Mouse (Mus musculus) myocyte (in vitro differentiated cells): ENCODE measurements around the gene Cdc42bpb. TPM values are rescaled to one million over a fixed set of nuclear protein-coding genes. Genes with fewer than 3 reads are reported as not detected.
A peak's percentile ranks its signal among the peaks of the same experiment; 100 is the strongest.

Source experiments
- H3K27me3 ChIP-seq: one replicate; pipeline ENCODE4 v1.6.1; 2011; ENCODE audit not compliant: control insufficient read depth, insufficient read depth, insufficient read length
- H3K36me3 ChIP-seq: one replicate; pipeline ENCODE4 v1.6.1; 2011; ENCODE audit not compliant: control insufficient read depth, insufficient read depth
- H3K4me2 ChIP-seq: one replicate; pipeline ENCODE4 v1.6.1; 2011; ENCODE audit warnings: low read depth, control low read depth
- H3K4me3 ChIP-seq: one replicate; pipeline ENCODE4 v1.5.1; 2011; ENCODE audit warnings: mild to moderate bottlenecking, control low read depth, moderate library complexity
- H3K79me2 ChIP-seq: one replicate; pipeline ENCODE4 v1.6.1; 2011; ENCODE audit not compliant: control insufficient read depth, insufficient read depth
- H3ac ChIP-seq: one replicate; pipeline ENCODE4 v1.6.1; 2011; ENCODE audit not compliant: control insufficient read depth, insufficient read length
- CEBPB ChIP-seq: IDR thresholded peaks from 2 replicates; pipeline ENCODE4 v1.6.1; 2011; ENCODE audit warnings: mild to moderate bottlenecking, moderate library complexity; ENCODE audit not compliant: poor library complexity, insufficient read depth, severe bottlenecking
- E2F4 ChIP-seq: IDR thresholded peaks from one replicate; pipeline ENCODE4 v1.6.1; 2011; ENCODE audit warnings: mild to moderate bottlenecking, control low read depth, moderate library complexity; ENCODE audit not compliant: insufficient read depth
- MAX ChIP-seq: IDR thresholded peaks from one replicate; pipeline ENCODE4 v1.6.1; 2011; ENCODE audit warnings: low read depth, mild to moderate bottlenecking, control low read depth
- MYOD1 ChIP-seq, 3 experiments: IDR thresholded peaks; one replicate each; pipeline ENCODE4 v1.6.1; 2011; ENCODE audit warnings: control low read depth in 2 of 3, low read depth in 2 of 3, mild to moderate bottlenecking in 2 of 3, moderate library complexity in 1 of 3; ENCODE audit not compliant: insufficient read length in 2 of 3, control insufficient read depth in 1 of 3
- MYOG ChIP-seq, 3 experiments: IDR thresholded peaks; one replicate each; pipeline ENCODE4 v1.6.1; 2011; ENCODE audit warnings: control low read depth in 2 of 3, low read depth in 2 of 3, mild to moderate bottlenecking in 2 of 3; ENCODE audit not compliant: insufficient read length in 2 of 3, control insufficient read depth in 1 of 3, insufficient read depth in 1 of 3
- POLR2A ChIP-seq: IDR thresholded peaks from one replicate; pipeline ENCODE4 v1.6.1; 2011; ENCODE audit warnings: low read depth, mild to moderate bottlenecking, control low read depth, moderate library complexity; ENCODE audit not compliant: insufficient read length
- POLR2AphosphoS2 ChIP-seq: IDR thresholded peaks from one replicate; pipeline ENCODE4 v1.6.1; 2011; ENCODE audit warnings: low read depth, control low read depth; ENCODE audit not compliant: insufficient read length
- REST ChIP-seq: IDR thresholded peaks from one replicate; pipeline ENCODE4 v1.6.1; 2011; ENCODE audit warnings: mild to moderate bottlenecking, control low read depth, moderate library complexity; ENCODE audit not compliant: insufficient read depth, insufficient read length
- SRF ChIP-seq: IDR thresholded peaks from one replicate; pipeline ENCODE4 v1.6.1; 2011; ENCODE audit warnings: low read depth; ENCODE audit not compliant: control insufficient read depth, insufficient read length
- TCF12 ChIP-seq: IDR thresholded peaks from one replicate; pipeline ENCODE4 v1.6.1; 2011; ENCODE audit warnings: mild to moderate bottlenecking, control low read depth; ENCODE audit not compliant: poor library complexity, insufficient read depth, severe bottlenecking
- TCF3 ChIP-seq: IDR thresholded peaks from one replicate; pipeline ENCODE4 v1.6.1; 2011; ENCODE audit warnings: low read depth, control low read depth; ENCODE audit not compliant: insufficient read length
- USF1 ChIP-seq: IDR thresholded peaks from one replicate; pipeline ENCODE4 v1.6.1; 2011; ENCODE audit warnings: low read depth, mild to moderate bottlenecking, control low read depth, moderate library complexity
- polyA plus RNA-seq: library from polyadenylated mRNA; unstranded; fragments of >200 nt; fragmentation: generic; extraction: Trizol; gene quantifications from one replicate; pipeline ENCODE4 v1.2.1, GENCODE M21; 2012; ENCODE audit warnings: missing spikeins

The Cdc42bpb gene
- polyA plus RNA-seq, 1 experiment = 43.2 TPM

DNA sequence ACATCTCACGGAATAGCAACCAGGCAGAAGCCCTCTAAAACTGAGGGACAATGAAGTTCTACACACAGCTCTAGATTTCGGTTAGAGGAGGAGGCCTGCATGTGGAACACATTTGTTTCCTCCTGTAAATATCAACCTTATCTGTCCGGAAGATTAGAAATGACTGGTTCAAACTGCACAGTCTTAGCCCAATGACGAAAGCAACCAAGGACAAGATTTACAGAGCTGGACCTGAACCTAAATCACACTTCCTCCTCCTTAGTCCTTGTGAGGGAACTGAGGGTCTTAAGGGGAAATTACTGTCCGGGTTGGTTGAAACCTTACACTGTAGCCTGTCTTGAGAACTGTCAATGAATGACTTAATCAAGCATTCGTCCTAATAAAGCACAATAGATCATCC, 1.5 kb downstream of the Cdc42bpb start:
- H3K79me2 ChIP-seq = peaks cover 57% of the 10 kb centered on the region

DNA sequence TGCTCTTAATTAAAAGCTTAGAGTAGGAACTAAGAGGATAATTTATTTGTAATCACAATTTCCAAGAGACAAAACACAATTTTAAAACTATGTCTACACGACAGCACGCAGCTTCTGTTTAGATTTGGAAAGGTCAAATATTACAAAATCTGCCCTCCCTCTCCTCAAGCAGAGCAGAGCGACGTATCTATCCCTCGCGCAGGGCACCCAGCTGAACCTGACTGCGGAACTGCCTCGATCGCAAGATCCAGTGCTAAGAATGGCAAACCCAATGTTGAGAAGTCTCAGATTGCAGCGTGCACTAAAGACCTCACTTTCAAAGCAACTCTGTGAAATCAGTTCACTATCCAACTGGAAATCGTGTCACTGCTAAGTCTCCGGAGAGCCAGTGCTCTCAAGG, 2.0 kb downstream of the Cdc42bpb start:
- no peak overlapping the region for H3ac ChIP-seq
- TF ChIP-seq CEBPB (no peak), MYOD1 (IDR thresholded peaks at IDR 0.05; ENCODE audit: control insufficient read depth in 1 of 3, insufficient read length in 2 of 3, low read depth in 2 of 3) (no peak), MAX (no peak), REST (no peak), POLR2A (no peak), TCF12 (no peak), POLR2AphosphoS2 (no peak), TCF3 (no peak), MYOG (IDR thresholded peaks at IDR 0.05; ENCODE audit: control insufficient read depth in 1 of 3, insufficient read depth in 1 of 3, insufficient read length in 2 of 3, low read depth in 2 of 3) (no peak), E2F4 (no peak), USF1 (no peak), SRF (no peak)

More for the DNA sequence above, 1.5 kb downstream of the Cdc42bpb start:
- H3K4me2 ChIP-seq = peak overlapping the region; percentile 86
- TF ChIP-seq POLR2A = no peak
- no peak for TF ChIP-seq MAX
- TF ChIP-seq REST = no peak
- TF ChIP-seq E2F4 = no peak
- TF ChIP-seq POLR2AphosphoS2 = no peak
- no peak for TF ChIP-seq MYOD1 (IDR thresholded peaks at IDR 0.05; ENCODE audit: control insufficient read depth in 1 of 3, insufficient read length in 2 of 3, low read depth in 2 of 3)
- no peak for TF ChIP-seq TCF3
- TF ChIP-seq MYOG (IDR thresholded peaks at IDR 0.05; ENCODE audit: control insufficient read depth in 1 of 3, insufficient read depth in 1 of 3, insufficient read length in 2 of 3, low read depth in 2 of 3) = no peak
- TF ChIP-seq SRF = no peak
- no peak for TF ChIP-seq TCF12
- TF ChIP-seq USF1 = no peak
- no peak for TF ChIP-seq CEBPB
- H3K4me3 ChIP-seq = peak overlapping the region; percentile 79
- no peaks in the 10 kb centered on the region for H3K27me3 ChIP-seq
- H3ac ChIP-seq = peak overlapping the region; percentile 84
- H3K36me3 ChIP-seq = no peaks in the 10 kb centered on the region

DNA sequence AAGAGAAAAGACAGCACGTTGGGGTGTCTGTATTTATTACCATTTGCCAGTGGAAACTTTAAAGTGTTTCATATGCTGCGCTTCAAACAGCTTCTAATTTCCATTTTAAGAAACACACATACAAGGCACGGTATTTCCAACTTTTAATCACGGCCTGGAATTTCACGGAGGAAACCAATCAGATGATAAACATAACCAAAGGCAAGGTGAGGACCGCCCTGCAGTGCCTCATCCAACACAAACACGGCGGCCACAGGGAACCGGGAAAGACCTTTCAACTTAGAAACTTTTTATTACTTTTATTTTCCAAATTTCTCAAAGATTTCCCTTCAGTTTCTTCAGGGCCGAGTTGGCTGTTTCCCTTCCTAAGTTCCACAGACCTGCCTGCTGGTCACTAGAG, 2.8 kb downstream of the Cdc42bpb start:
- Histone ChIP-seq H3K79me2 (peaks cover 70% of the 10 kb centered on the region), H3K4me3 (peak overlapping the region; percentile 79), H3ac (no peak overlapping the region), H3K36me3 (no peaks in the 10 kb centered on the region), H3K27me3 (no peaks in the 10 kb centered on the region), H3K4me2 (peak overlapping the region; percentile 86)
- TF ChIP-seq MYOD1 (IDR thresholded peaks at IDR 0.05; ENCODE audit: control insufficient read depth in 1 of 3, insufficient read length in 2 of 3, low read depth in 2 of 3) (no peak), POLR2AphosphoS2 (no peak), MYOG (IDR thresholded peaks at IDR 0.05; ENCODE audit: control insufficient read depth in 1 of 3, insufficient read depth in 1 of 3, insufficient read length in 2 of 3, low read depth in 2 of 3) (no peak), REST (no peak)

More for the DNA sequence above, 2.0 kb downstream of the Cdc42bpb start:
- Histone ChIP-seq H3K27me3 (no peaks in the 10 kb centered on the region), H3K36me3 (no peaks in the 10 kb centered on the region), H3K4me3 (peak overlapping the region; percentile 79), H3K79me2 (peaks cover 62% of the 10 kb centered on the region), H3K4me2 (peak overlapping the region; percentile 86)

DNA sequence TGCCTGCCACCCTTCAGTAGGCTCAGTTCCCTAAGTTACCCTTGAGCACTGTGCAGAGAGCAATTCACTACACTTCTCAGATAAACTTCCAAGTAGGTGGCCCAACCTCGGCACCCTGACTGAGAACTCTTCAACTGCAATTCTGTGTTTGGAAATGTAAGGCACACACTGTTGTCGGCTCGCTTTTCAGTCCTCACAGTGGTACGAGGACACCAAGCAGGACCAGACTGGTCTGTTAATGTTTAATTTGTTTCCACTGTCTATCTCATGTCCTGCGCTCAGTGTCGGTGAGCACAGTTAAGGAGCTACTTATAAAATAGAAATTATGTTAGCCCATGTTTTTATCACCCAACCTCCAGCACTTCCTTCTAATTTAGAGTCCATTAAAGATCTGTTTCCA, 4.1 kb downstream of the Cdc42bpb start:
- Histone ChIP-seq H3K36me3 (no peaks in the 10 kb centered on the region), H3ac (no peak overlapping the region), H3K4me3 (no peak overlapping the region), H3K27me3 (no peaks in the 10 kb centered on the region), H3K79me2 (peaks cover 83% of the 10 kb centered on the region), H3K4me2 (no peak overlapping the region)
- TF ChIP-seq TCF3 = no peak
- no peak for TF ChIP-seq MYOG (IDR thresholded peaks at IDR 0.05; ENCODE audit: control insufficient read depth in 1 of 3, insufficient read depth in 1 of 3, insufficient read length in 2 of 3, low read depth in 2 of 3)
- no peak for TF ChIP-seq MYOD1 (IDR thresholded peaks at IDR 0.05; ENCODE audit: control insufficient read depth in 1 of 3, insufficient read length in 2 of 3, low read depth in 2 of 3)
- TF ChIP-seq CEBPB = no peak
- no peak for TF ChIP-seq MAX
- TF ChIP-seq USF1 = no peak
- no peak for TF ChIP-seq E2F4
- TF ChIP-seq SRF = no peak
- no peak for TF ChIP-seq REST
- no peak for TF ChIP-seq POLR2AphosphoS2
- TF ChIP-seq POLR2A = no peak
- TF ChIP-seq TCF12 = no peak

DNA sequence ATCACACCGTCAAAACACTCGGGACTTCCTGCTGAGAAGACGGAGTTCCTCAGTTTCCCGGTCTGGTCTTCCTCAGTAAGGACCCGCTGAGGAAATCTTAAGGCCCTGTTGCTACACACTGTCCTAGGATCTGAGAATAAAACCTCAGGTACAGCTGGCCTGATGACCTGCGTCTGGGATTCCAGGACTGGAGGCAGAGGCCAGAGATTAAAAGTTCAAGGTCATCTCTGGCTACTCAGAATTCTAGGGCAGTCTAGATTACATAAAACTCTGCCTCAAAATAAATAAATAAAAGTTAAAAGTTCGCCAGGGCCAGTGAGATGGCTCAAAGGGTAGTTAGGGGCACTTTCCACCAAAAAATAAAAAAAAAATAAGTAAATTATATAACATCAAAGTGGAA, 5.6 kb downstream of the Cdc42bpb start:
- Histone ChIP-seq H3K27me3 (no peaks in the 10 kb centered on the region), H3K79me2 (peaks cover 98% of the 10 kb centered on the region), H3ac (no peak overlapping the region), H3K4me3 (no peak overlapping the region), H3K4me2 (no peak overlapping the region), H3K36me3 (no peaks in the 10 kb centered on the region)
- TF ChIP-seq MYOG (IDR thresholded peaks at IDR 0.05; ENCODE audit: control insufficient read depth in 1 of 3, insufficient read depth in 1 of 3, insufficient read length in 2 of 3, low read depth in 2 of 3) = no peak
- no peak for TF ChIP-seq POLR2A
- no peak for TF ChIP-seq MAX
- no peak for TF ChIP-seq SRF
- TF ChIP-seq TCF3 = no peak
